10 mouse cellular contexts compared by ENCODE assay signal in genomic region chr3:55347371-55348025, GRCm38 (mm10).
A peak's percentile ranks its signal among the peaks of the same experiment; 100 is the strongest.
DNase-seq lines count a peak whose midpoint lies in the region; ATAC-seq and TF ChIP-seq lines count a peak whose summit lies in the region.
"Had no signal": no experiment of that assay in that cellular context is flagged by ENCODE, and none has a peak within 500 bp of the region (broad histone marks: within the 10 kb centered on the region; RNA-seq: fewer than 3 reads in every experiment).

No protein-coding gene starts in this region.

- H3K4me2 ChIP-seq in lung, embryonic 14.5 days, result peak overlapping the region; percentile 5; the same call in 1 of the 2 replicates
- H3K4me2 ChIP-seq in forebrain, embryonic 13.5 days, result peak overlapping the region; percentile 49
- H3K4me2 ChIP-seq: limb, embryonic 15.5 days had no signal

- H3K36me3 ChIP-seq in lung, embryonic 14.5 days (ENCODE audit: insufficient read depth), result no peaks in the 10 kb centered on the region
- no peaks in the 10 kb centered on the region for H3K36me3 ChIP-seq in forebrain, embryonic 13.5 days (ENCODE audit: poor library complexity, severe bottlenecking)
- H3K36me3 ChIP-seq: limb, embryonic 15.5 days had no signal

- intact Hi-C loops in left cerebral cortex, postnatal 14 days (cut with DNase I), result no loop called here

- no peaks in the 10 kb centered on the region; the same call in 1 of the 2 replicates for H3K4me1 ChIP-seq in lung, embryonic 14.5 days (ENCODE audit: insufficient read depth)
- peaks cover 59% of the 10 kb centered on the region for H3K4me1 ChIP-seq in forebrain, embryonic 13.5 days

- WGBS in lung, embryonic 14.5 days, result 18% methylated on average over 16 of the region's 16 CpGs
- WGBS in forebrain, embryonic 13.5 days, result 6% methylated on average over 16 of the region's 16 CpGs

- H3K9ac ChIP-seq in lung, embryonic 14.5 days, result no peak overlapping the region
- peak overlapping the region; percentile 43 for H3K9ac ChIP-seq in forebrain, embryonic 13.5 days
- H3K9ac ChIP-seq: limb, embryonic 15.5 days had no signal

- H3K9me3 ChIP-seq in lung, embryonic 14.5 days (ENCODE audit: low read depth, low read length), result no peaks in the 10 kb centered on the region
- no peaks in the 10 kb centered on the region for H3K9me3 ChIP-seq in forebrain, embryonic 13.5 days (replicated peaks)
- H3K9me3 ChIP-seq: limb, embryonic 15.5 days had no signal

- no peak overlapping the region for H3K4me3 ChIP-seq in lung, embryonic 14.5 days (ENCODE audit: low read depth, low read length)
- H3K4me3 ChIP-seq in forebrain, embryonic 13.5 days, result 0 out of 2 replicates have a peak overlapping the region, but pooled peaks have one; percentile 4
- H3K4me3 ChIP-seq: limb, embryonic 15.5 days had no signal

- no peak for ATAC-seq in lung, embryonic 14.5 days (ENCODE audit: insufficient read depth)
- ATAC-seq in forebrain, embryonic 13.5 days, result peak; percentile 28
- ATAC-seq: Patski had no signal

- peak; percentile 15 for DNase-seq in lung, embryonic 14.5 days
- DNase-seq in lung, postnatal 4 days, result no peak
- peak; percentile 62 to 87 for DNase-seq in left cerebral cortex, postnatal 14 days (ENCODE audit: low spot score in 2 of 2)
- peak; percentile 64 to 86 for DNase-seq in right cerebral cortex, postnatal 10 days (ENCODE audit: low spot score in 2 of 2)
- DNase-seq in urinary bladder, postnatal 25 days (ENCODE audit: low spot score), result no peak
- DNase-seq in urinary bladder, postnatal 36 days (ENCODE audit: low spot score in 2 of 2), result no peak
- DNase-seq in ovary, postnatal 36 days (ENCODE audit: low spot score), result no peak

- no peak for TF ChIP-seq CTCF in lung, embryonic 14.5 days (IDR thresholded peaks at IDR 0.05; ENCODE audit: low read depth)

- no peak overlapping the region; the same call in 1 of the 2 replicates for H3K27ac ChIP-seq in lung, embryonic 14.5 days (ENCODE audit: low read depth)
- H3K27ac ChIP-seq in forebrain, embryonic 13.5 days, result peak overlapping the region; percentile 86
- H3K27ac ChIP-seq: limb, embryonic 15.5 days had no signal

- no peaks in the 10 kb centered on the region for H3K27me3 ChIP-seq in lung, embryonic 14.5 days (ENCODE audit: insufficient read depth, low read length)
- no peaks in the 10 kb centered on the region for H3K27me3 ChIP-seq in forebrain, embryonic 13.5 days
- H3K27me3 ChIP-seq: limb, embryonic 15.5 days; Patski had no signal

Comparison
In these comparisons a context has a peak if more than half of its experiments do, and no peak if none do; other contexts are left out.
1. DNase-seq: peak in lung, embryonic 14.5 days (single experiment), left cerebral cortex, postnatal 14 days (2 of 2) and right cerebral cortex, postnatal 10 days (2 of 2); none in lung, postnatal 4 days (0 of 2), urinary bladder, postnatal 25 days (single experiment), urinary bladder, postnatal 36 days (0 of 2) and ovary, postnatal 36 days (single experiment).